Mouse (Mus musculus) ovary, postnatal 14 days (tissue): ENCODE results near the gene Clba1.
"Not testable (repeated sequence)": the region's sequence is repeated elsewhere in the genome, so short reads cannot be mapped to it uniquely, and the experiment has no call there.

Source experiments
- DNase-seq: peaks from one replicate; pipeline ENCODE4 v3.0.0; 2022; ENCODE audit warnings: low spot score

The Clba1 gene

GRCm38 (mm10) chr12:112819057-112819662 is 10.4 kb downstream of the Clba1 start:
- DNase-seq, result no peak

GRCm38 (mm10) chr12:112820401-112820999 is 11.8 kb downstream of the Clba1 start:
- no peak for DNase-seq

- DNase-seq, result no peak
These were observed 12.5 kb downstream of the Clba1 start for GRCm38 (mm10) chr12:112821216-112821615.

- DNase-seq, result no peak
These were observed 13.2 kb downstream of the Clba1 start for GRCm38 (mm10) chr12:112821974-112822373.

- DNase-seq, result no peak
These were observed 13.9 kb downstream of the Clba1 start for GRCm38 (mm10) chr12:112822676-112823075.

GRCm38 (mm10) chr12:112823221-112823620 is 14.5 kb downstream of the Clba1 start:
- no peak for DNase-seq

GRCm38 (mm10) chr12:112825901-112826300 is 17.2 kb downstream of the Clba1 start:
- no peak for DNase-seq

- no peak for DNase-seq
These were observed 19.9 kb downstream of the Clba1 start for GRCm38 (mm10) chr12:112828501-112829243.

GRCm38 (mm10) chr12:112829244-112829864 is 20.6 kb downstream of the Clba1 start, which contains the start of gene Cdca4:
Gene Cdca4, minus strand, starts transcription at chr12:112829423.
- peak; percentile 97 for DNase-seq

GRCm38 (mm10) chr12:112830141-112830540 is 21.4 kb downstream of the Clba1 start:
- DNase-seq, result no peak

GRCm38 (mm10) chr12:112830570-112830969 is 21.8 kb downstream of the Clba1 start:
- no peak for DNase-seq

GRCm38 (mm10) chr12:112832411-112832810 is 23.7 kb downstream of the Clba1 start:
- DNase-seq, result no peak

- DNase-seq, result no peak
These were observed 24.8 kb downstream of the Clba1 start for GRCm38 (mm10) chr12:112833527-112833926.

GRCm38 (mm10) chr12:112835046-112835445 is 26.3 kb downstream of the Clba1 start:
- no peak for DNase-seq

- no peak for DNase-seq
These were observed 31.7 kb downstream of the Clba1 start for GRCm38 (mm10) chr12:112840209-112841086.

- DNase-seq, result not testable (repeated sequence)
These were observed 32.7 kb downstream of the Clba1 start for GRCm38 (mm10) chr12:112841338-112841892.

- not testable (repeated sequence) for DNase-seq
These were observed 33.4 kb downstream of the Clba1 start for GRCm38 (mm10) chr12:112842128-112842527.

- DNase-seq, result peak; percentile 86
These were observed 35.1 kb downstream of the Clba1 start for GRCm38 (mm10) chr12:112843803-112844202.

- DNase-seq, result no peak
These were observed 39.1 kb downstream of the Clba1 start for GRCm38 (mm10) chr12:112847880-112848279.

GRCm38 (mm10) chr12:112849235-112850022 is 40.7 kb downstream of the Clba1 start:
- DNase-seq, result no peak
